Mouse (Mus musculus): ENCODE measurements at regions not wholly inside any gene's neighbourhood (a gene's known extent, or its start where the extent isn't known, plus 50 kb on each side); places are given as distances from the start of the nearest gene placed in this dataset.

GRCm38 (mm10) chr12:70523379-70523778, 70.5 kb downstream of the Tmx1 start:
- DNase-seq (ENCODE audit: low spot score in 2 of 2) = no peak

GRCm38 (mm10) chr12:70524703-70525102, 71.8 kb downstream of the Tmx1 start:
- DNase-seq (ENCODE audit: low spot score in 2 of 2) = no peak

DNA sequence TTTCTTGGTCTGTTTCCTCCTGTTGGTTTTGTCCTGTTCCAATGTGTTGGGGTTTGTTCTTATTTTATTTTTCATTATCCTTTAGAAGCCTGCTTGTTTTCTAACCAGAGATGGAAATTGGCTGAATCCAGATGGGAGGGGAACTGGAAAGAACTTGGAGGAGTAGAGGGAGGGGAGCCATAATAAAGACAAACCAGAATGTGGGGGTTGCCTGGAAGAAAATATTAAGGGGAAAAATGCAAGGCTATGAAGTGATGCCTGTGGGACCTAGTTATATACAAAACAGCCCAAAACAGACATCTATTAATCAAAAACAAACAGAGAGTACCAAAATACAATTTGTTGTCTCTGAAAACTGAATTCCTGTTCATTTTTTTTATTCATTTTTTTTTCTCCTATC, 78.8 kb downstream of the Tmx1 start:
- no peak for DNase-seq (ENCODE audit: low spot score in 2 of 2)

DNA sequence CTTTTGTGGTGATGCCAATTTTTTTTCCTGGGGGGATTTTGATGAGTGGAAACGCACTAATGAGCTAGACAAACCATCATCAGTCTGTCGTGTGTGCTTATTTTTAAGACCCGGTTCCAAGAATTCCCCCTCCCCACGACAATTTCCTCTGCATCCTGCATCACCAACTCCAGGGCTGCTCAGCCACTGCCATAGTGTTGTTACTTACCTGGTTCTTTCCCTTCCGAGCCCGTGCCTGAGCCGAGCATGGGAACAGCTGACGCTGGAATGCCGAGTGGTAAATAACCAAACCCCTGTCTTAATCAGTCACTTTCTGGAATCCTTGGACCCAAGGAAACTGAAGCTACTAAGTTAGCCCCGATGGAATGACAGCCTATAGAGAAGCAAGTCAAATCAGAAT, 79.3 kb downstream of the Tmx1 start:
- no peak for DNase-seq (ENCODE audit: low spot score in 2 of 2)

DNA sequence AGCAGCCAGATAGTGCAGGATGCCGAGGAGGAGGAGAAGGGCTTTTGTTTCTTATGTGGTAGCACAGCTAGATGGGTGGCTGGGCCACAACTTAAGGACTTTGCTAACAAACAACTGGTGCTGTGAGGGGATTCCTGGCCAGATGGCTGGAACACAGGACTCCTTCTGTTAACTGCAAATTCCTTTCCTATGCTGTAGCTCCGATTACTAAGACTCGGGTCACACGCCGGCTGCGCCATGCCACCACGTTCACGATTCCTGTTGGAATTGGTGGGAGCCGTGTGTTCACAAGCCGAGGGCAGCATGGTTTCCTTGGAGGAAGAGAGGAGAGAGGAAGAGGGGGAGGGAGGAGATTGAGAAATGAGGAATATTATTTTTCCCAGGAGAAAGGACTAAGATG, 79.9 kb downstream of the Tmx1 start:
- DNase-seq (ENCODE audit: low spot score in 2 of 2) = peak in 1 of 2 experiments; percentile 54

GRCm38 (mm10) chr12:70533375-70533935, 80.6 kb downstream of the Tmx1 start:
- DNase-seq (ENCODE audit: low spot score in 2 of 2) = peak in 1 of 2 experiments; percentile 20

DNA sequence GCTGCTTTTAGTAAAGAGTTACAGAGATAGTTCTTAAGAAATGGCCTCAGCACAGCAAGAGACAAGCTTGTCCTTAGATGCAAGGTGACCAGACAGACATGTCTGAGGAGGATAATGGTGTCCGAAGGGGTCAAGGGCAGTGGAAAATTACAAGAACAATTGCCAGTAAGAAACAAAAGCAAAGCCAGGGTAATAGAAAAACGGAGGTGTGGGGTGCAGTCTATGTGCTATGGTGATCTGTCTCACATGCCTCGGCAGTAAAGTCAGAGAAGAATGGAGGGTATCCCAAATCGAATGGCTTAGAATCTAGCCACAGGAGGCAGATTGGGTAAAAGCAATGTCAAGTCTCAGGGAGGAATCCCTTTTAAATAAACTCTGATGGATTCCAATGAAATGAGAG, 86.2 kb downstream of the Tmx1 start:
- DNase-seq (ENCODE audit: low spot score in 2 of 2) = no peak

DNA sequence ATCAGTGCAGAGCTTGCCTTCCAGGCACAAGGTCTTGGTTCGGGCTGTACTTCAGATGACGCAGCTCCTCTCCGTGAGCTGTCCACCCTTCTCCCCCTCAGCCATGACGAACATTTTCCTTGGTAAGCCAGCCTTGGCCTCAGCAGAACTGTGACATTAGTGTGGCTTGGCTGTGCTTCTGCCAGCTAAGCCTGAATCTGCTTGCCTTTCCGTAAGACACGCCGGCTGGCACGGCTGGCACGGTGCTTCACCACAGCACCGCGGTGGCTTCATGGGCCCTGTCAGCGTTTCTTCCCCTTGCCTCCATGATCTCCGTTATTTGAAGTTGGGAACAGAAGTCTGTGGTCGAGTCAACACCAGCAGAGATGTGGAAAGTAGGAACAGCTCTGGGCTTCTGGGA, 87.0 kb downstream of the Tmx1 start:
- no peak for DNase-seq (ENCODE audit: low spot score in 2 of 2)

- DNase-seq (ENCODE audit: low spot score in 2 of 2) = no peak
Measured at GRCm38 (mm10) chr12:70541432-70541831, 88.5 kb downstream of the Tmx1 start.

DNA sequence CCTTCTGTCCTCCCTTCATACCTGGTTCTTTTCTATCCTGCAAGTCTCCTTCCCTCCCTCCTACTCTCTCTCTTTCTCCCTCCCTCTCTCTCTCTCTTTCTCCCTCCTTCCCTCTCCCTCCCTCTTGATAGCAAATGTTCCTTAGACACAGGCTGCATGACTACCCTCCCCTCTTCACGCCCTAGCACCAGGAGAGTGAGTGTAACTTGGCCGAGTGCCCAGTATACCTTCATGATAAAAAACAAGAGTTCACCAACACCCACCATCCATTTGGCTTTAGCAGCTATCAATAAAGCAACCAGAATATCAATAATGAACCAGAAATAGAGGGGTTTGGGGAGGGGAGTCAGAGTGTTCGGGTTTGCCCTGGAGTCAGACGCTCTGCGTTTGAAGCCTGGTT, 90.4 kb downstream of the Tmx1 start:
- no peak for DNase-seq (ENCODE audit: low spot score in 2 of 2)

- DNase-seq (ENCODE audit: low spot score in 2 of 2) = no peak
Measured at GRCm38 (mm10) chr12:70544326-70544725, 91.4 kb downstream of the Tmx1 start.

- DNase-seq (ENCODE audit: low spot score in 2 of 2) = peak in 1 of 2 experiments; percentile 45
Measured at GRCm38 (mm10) chr12:70544850-70545510, 92.1 kb downstream of the Tmx1 start.

DNA sequence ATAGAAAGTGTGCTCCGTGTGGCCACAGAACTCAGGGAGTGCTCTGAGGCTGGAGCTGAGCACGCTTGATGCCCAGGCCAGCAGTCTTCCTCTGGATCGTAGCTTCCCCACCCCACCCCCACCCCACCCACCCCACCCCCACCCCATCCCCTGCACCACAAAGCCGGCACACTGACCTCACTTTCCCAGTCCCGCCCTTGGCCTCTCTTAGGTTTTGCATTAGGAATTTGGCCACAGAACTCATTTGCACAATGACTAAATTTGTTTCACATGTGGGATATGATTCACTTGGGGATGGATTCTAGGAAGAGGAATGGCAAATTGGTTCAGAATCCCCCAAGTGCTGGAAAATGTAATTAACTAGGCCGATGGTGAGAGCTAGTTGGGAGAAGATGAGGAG, 94.3 kb downstream of the Tmx1 start:
- DNase-seq (ENCODE audit: low spot score in 2 of 2) = no peak

DNA sequence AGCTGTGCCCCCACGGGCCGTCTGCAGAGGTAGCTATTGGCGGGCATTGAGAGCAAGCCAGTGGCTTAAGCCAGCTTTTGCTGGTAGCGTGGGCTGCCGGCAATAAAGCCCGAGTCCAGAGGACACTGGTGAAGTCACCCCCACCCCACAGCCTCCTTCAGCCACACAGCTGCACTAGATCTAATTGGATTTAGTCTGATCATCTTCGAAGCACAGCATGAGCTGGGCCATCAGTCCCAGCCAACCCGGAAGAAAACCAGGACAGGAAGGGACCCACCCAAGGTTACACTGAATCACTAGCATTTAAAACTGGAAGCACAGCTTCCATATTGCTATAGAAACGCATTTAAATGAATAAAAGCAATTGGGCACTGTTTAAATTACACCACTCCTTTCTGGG, 96.4 kb downstream of the Tmx1 start:
- DNase-seq (ENCODE audit: low spot score in 2 of 2) = no peak

- no peak for DNase-seq (ENCODE audit: low spot score in 2 of 2)
Measured at GRCm38 (mm10) chr12:70553866-70554265, 101.0 kb downstream of the Tmx1 start.

DNA sequence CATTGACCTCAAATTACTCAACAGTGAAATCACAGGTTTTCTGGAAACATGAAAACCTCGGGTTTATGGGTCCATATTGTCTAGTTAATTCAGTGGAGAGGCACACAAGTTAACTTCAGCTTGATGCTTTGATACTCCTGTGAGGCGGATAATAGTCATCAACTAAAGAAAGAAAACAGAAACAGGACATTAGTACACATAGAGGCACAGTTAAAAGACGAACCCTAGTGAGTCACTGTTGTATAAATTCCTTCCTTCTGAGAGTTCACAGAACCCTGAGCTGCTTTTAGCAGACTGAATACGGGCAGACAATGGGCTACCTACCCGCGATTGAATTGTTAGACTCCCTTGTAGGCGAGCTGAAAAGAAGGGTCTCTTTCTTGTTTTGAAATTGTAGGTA, 101.7 kb downstream of the Tmx1 start:
- DNase-seq (ENCODE audit: low spot score in 2 of 2) = no peak

- DNase-seq (ENCODE audit: low spot score in 2 of 2) = no peak
Measured at GRCm38 (mm10) chr12:70555723-70556122, 102.8 kb downstream of the Tmx1 start.

DNA sequence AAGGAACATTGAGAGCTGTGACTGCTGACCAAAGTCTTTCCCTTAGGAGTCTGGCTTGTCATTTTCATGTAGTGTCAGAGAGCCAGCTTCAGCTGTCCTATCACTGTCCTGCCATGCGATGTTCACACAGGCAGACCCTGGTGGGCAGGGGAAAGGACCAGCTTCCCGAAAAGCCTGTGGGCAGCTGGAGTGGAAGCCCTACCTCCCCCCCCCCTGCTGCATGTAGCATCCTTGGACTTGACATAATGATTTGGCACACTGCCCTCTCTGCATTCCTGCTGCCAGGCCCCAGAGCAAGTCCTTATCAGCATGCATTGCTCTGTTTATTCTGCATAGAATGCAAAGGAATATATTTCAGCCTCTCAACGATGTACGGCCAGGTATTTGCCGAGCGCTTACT, 103.9 kb downstream of the Tmx1 start:
- no peak for DNase-seq (ENCODE audit: low spot score in 2 of 2)

DNA sequence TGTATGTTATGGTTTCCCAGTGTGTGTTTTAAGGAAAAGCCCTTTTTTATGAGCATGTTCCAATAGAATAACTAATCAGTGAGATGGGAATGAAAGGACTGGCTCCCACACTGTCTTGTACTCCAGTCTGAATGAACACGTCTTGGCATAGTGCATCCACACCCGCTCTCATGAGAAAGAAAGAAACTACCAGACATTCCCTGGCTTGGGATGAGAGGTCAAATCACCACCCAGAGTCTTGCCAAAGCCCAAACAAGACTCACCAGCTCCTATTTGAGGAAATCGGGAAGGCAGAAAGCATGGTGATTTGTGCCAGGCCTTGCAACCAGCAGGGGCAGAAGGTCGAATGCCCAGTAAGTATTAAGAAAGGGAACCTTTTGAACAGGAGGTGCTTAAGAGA, 110.6 kb downstream of the Tmx1 start:
- DNase-seq (ENCODE audit: low spot score in 2 of 2) = no peak

GRCm38 (mm10) chr12:70575665-70576064, 122.8 kb downstream of the Tmx1 start:
- DNase-seq (ENCODE audit: low spot score in 2 of 2) = no peak

DNA sequence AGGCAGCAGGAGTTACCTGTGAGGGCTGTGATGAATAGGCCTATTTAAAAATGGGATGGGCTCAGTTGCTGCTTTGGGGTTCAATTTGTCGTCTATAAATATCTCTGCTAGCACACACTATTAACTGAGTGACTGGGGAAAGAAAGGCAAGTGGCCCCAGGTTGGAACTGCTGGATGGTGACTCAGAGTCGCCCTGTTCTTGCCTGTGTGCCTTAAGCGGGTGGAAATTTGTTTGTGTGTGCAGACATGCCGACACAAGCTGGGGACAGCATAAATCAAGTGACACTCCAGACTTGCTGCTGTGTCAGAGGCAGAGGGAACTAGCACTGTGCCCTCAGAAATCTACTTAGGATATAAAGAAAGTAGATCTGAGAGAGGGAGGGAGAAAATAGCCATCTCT, 124.9 kb downstream of the Tmx1 start:
- no peak for DNase-seq (ENCODE audit: low spot score in 2 of 2)

- DNase-seq (ENCODE audit: low spot score in 2 of 2) = peak in 1 of 2 experiments; percentile 23
Measured at GRCm38 (mm10) chr12:70579328-70579905, 126.5 kb downstream of the Tmx1 start.

- no peak for DNase-seq (ENCODE audit: low spot score in 2 of 2)
Measured at GRCm38 (mm10) chr12:70586181-70586580, 133.3 kb downstream of the Tmx1 start.
